Mouse (Mus musculus): ENCODE data around the gene Pik3c2b. TPM values are rescaled to one million over a fixed set of nuclear protein-coding genes. Genes with fewer than 3 reads are reported as not detected.

The Pik3c2b gene
- polyA plus RNA-seq, 1 experiment, result not detected

- TF ChIP-seq GATA1 (IDR thresholded peaks at IDR 0.05; ENCODE audit: low read length), result no peak
These were observed 14.1 kb downstream of the Pik3c2b start for GRCm38 (mm10) chr1:133059592-133059991.

- no peak for TF ChIP-seq GATA1 (IDR thresholded peaks at IDR 0.05; ENCODE audit: low read length)
These were observed 15.2 kb downstream of the Pik3c2b start for GRCm38 (mm10) chr1:133060681-133061080.

GRCm38 (mm10) chr1:133063164-133063563 lies 17.7 kb downstream of the Pik3c2b start:
- TF ChIP-seq GATA1 (IDR thresholded peaks at IDR 0.05; ENCODE audit: low read length), result no peak

DNA sequence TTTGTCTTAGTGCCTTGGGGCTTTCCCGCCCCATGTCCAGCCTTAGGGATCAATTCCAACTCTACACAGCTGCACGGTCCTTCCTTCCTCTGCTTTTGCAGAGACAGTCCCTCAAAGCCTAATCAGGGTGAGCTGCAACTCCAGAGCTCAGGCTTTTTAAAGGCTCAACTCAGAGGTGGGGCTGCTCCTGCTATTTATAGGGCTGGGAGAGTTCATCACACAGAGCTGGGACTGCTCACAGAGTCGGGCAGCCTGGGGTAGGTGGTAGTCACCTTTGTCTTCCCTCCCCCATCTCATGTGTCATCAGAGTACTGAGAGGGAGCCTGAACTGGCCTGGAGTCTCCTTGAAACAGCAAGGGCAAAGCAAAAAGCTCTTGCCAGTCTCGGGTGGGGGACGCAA lies 22.8 kb downstream of the Pik3c2b start:
- TF ChIP-seq GATA1 (IDR thresholded peaks at IDR 0.05; ENCODE audit: low read length), result no peak

DNA sequence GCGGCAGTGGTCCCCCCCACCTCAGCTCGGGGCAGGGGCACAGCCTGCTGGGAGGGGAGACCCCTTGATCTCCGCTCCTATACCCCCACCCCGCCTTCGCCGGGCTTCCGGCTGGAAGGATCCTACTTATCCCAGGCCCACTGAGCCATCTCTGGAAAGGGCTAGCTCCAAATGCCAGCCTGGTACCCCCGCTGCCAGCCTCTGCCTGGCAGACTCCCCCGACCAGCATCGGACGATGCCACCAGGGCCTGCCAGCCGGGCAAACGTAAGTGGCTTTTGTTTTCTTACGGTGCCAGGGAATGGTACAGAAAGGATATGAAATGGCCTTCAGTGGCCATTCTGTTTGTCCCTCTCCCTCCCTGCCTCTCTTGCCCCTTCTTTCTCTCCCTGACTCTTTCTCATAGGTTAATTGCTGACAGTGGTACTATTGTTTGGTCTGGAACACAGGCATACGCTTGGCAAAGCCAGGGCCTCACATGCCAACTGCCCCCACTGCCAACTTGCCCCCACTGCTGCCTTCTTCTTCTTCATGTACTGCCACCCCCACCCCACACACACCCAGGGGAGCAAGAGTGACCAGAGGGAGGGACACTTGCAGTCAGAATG lies 23.3 kb downstream of the Pik3c2b start:
- no peak for TF ChIP-seq GATA1 (IDR thresholded peaks at IDR 0.05; ENCODE audit: low read length)

- TF ChIP-seq GATA1 (IDR thresholded peaks at IDR 0.05; ENCODE audit: low read length), result no peak
These were observed 24.0 kb downstream of the Pik3c2b start for GRCm38 (mm10) chr1:133069275-133070120.

- TF ChIP-seq GATA1 (IDR thresholded peaks at IDR 0.05; ENCODE audit: low read length), result no peak
These were observed 24.7 kb downstream of the Pik3c2b start for GRCm38 (mm10) chr1:133070157-133070556.

DNA sequence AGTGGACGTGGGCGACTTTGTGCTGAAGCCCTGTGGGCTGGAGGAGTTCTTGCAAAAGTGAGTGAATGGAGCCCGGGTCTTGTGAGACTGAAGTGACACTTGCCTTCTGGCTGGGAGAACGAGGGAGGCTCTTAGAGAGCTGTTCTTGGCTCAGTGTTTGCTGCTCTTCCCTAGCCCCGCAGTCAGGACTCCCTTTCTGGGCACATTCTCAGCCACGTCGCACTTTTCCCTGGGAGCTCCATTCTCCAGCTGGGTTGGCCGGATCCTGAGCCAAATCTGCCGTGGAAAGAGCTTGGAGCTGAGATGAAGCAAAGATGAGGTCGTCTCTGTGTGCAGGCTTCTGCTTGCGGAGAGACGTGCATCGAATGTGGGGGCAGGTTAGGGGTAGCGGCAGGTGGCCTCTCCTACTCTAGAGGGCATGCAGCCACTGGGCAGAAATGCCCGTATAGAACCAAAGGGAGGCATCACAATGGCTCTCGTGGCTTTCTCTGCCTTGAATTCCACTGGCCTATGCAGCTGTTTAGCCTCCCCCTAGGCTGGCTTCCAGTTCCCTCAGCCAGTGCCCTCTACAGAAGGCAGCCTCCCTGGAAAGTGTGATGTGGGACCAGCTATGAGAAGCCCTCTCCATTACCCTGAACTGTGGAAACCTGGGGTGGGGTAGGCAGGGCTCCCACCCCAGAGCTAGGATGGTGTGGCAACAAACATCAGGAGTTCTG lies 26.4 kb downstream of the Pik3c2b start:
- TF ChIP-seq GATA1 (IDR thresholded peaks at IDR 0.05; ENCODE audit: low read length), result no peak

DNA sequence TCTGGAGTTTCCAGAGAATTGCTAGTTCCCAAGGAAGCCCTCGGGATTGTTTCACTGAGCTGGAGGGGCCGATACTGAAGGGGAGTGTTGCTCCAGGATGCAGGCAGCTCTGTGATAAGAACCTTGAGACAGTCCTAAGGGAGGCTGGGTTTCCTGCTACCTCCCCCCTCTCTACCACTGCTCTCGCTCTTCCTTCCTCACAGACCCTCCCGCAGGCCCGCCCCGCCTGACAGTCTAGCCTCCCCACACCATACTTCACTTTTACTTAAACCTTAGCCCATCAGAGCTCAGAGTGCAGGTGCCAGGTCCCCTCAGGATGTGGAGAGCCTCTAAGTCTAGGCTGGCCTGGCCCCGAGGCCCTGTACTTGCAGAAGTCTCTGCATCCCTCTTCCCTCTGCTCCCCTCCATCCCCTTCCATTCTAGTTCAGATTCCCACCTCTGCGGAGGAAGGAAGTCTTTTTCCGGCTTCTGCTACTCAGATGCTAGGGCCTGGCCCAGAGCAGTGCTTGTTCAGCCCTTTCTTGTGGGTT lies 27.9 kb downstream of the Pik3c2b start:
- TF ChIP-seq GATA1 (IDR thresholded peaks at IDR 0.05; ENCODE audit: low read length), result no peak

DNA sequence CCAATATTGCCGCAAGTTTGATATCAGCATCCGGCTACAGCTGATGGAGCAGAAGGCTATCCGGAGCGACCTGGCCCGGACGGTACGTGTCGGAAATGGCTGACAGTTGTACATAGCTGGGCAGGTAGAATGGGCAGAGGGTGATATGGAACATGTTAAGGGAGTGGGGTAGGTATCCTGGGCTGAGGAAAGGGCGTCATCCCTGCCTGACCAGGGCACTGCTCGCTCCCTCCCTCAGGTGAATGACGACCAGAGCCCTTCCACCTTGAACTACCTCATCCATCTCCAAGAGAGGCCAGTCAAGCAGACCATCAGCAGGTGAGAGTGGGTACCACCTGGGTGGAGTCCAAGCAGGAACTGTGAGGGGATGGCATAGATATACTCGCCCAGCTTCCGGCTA lies 29.1 kb downstream of the Pik3c2b start:
- TF ChIP-seq GATA1 (IDR thresholded peaks at IDR 0.05; ENCODE audit: low read length), result no peak

GRCm38 (mm10) chr1:133075651-133076400 lies 30.4 kb downstream of the Pik3c2b start:
- no peak for TF ChIP-seq GATA1 (IDR thresholded peaks at IDR 0.05; ENCODE audit: low read length)

GRCm38 (mm10) chr1:133076681-133077514 lies 31.4 kb downstream of the Pik3c2b start:
- no peak for TF ChIP-seq GATA1 (IDR thresholded peaks at IDR 0.05; ENCODE audit: low read length)

GRCm38 (mm10) chr1:133077606-133078337 lies 32.3 kb downstream of the Pik3c2b start:
- no peak for TF ChIP-seq GATA1 (IDR thresholded peaks at IDR 0.05; ENCODE audit: low read length)

GRCm38 (mm10) chr1:133078338-133078727 lies 32.9 kb downstream of the Pik3c2b start:
- TF ChIP-seq GATA1 (IDR thresholded peaks at IDR 0.05; ENCODE audit: low read length), result no peak
